Mouse (Mus musculus): ENCODE data around the gene Casz1. TPM values are rescaled to one million over a fixed set of nuclear protein-coding genes. Genes with fewer than 3 reads are reported as not detected.

The Casz1 gene
- total RNA-seq, 2 experiments from 2014 or later: 1.7 to 3.3 TPM

DNA sequence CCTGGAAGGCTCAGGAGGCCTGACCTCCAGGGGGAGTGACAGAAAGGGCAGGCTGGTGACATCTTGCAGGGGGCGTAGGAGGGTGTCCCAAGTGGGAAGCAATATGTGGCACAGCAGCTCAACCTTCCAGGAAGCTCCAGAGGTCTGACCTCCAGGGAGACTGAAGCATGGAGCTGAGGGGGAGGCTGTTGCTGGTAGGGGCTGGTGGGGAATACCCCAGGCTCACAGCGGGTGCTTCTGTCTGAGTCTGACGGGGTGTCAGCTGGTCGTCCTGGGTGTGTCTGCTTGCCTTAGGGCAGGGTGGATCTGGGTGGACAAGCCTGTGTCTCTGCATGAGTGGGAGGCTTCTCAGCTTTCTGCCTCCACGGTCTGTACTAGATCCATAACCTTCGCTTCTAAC, 38.1 kb downstream of the Casz1 start:
- ATAC-seq (ENCODE audit: poor library complexity, severe bottlenecking): no peak

DNA sequence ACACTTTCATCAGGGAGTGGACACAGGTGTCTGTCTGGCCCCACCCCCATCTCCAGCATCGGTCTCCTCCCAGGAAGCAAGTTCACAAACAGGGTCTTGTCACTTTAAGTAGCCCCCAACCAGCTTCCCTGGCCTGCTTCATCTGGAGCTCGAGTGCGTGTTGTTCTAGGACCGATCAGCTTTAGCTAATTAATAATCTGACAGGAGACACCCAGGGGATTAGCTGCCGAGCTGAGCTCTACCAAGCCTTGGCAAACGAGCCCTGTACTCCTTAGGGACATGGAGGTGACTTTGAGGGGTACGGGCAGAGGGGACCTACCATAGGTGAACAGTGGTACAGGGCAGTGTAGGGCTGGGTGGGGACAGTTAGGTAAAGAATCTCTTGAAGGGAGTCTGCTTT, 40.7 kb downstream of the Casz1 start:
- ATAC-seq (ENCODE audit: poor library complexity, severe bottlenecking): no peak

DNA sequence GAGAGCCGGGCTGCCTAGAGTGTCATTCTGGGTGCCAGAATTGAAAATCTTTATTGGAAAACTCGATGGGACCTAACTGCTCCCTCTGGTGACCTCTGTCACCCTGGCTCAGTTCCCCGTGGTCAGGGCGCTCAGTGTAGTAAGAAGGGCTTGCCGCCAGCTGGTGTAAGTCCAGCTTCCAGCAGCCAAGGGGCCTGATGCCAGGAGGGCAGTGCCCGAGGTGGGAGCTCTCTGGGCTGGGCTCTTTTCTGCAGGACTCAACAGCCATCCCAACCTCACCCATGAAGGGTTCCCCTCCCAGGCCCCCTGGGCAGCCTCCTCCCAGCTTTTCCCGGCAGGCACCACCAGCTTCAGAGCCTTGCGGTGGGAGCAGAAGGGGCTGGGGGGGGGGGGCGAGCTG, 42.0 kb downstream of the Casz1 start:
- no peak for ATAC-seq (ENCODE audit: poor library complexity, severe bottlenecking)

- no peak for ATAC-seq (ENCODE audit: poor library complexity, severe bottlenecking)
Measured at GRCm38 (mm10) chr4:148846724-148847123, 42.5 kb downstream of the Casz1 start.

DNA sequence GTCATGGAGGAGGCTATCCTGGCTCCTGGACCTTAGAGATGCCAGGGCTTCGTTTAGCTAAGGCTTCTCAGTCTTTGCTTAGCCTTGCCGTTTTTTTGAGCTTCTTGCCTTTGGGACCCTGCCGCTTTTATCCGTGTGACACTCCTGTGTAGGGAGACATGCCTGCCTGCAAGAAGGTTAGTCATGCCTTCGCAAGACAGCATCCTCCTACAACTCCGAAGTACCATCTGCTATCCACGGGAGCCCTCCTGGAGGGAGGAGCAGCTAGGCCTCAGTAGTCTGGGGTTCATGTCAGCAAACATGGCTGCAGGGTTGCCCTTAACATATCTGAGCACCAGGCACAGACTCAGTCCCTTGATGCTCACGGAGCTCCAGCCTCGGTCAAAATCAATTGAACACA, 43.4 kb downstream of the Casz1 start:
- no peak for ATAC-seq (ENCODE audit: poor library complexity, severe bottlenecking)

- no peak for ATAC-seq (ENCODE audit: poor library complexity, severe bottlenecking)
Measured at GRCm38 (mm10) chr4:148849437-148849836, 45.2 kb downstream of the Casz1 start.

DNA sequence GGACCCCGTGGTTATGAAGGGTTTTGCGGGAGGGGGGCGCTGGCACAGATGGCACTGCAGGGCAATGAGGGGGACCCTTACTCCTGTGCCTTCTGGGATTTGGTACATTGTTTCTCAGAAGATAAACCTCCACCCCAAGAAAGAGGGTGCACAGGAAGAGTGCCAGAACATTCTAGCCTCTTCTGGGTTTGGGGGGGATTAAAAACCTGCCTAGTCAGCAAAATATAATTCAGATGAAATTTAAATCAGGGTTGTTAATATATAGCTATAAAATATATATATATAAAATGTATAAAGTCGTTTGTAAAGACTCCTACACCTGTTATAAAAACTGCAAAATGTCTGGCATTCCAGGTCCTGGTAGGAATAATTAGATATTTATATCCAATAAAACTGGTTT, 48.8 kb downstream of the Casz1 start:
- no peak for ATAC-seq (ENCODE audit: poor library complexity, severe bottlenecking)

DNA sequence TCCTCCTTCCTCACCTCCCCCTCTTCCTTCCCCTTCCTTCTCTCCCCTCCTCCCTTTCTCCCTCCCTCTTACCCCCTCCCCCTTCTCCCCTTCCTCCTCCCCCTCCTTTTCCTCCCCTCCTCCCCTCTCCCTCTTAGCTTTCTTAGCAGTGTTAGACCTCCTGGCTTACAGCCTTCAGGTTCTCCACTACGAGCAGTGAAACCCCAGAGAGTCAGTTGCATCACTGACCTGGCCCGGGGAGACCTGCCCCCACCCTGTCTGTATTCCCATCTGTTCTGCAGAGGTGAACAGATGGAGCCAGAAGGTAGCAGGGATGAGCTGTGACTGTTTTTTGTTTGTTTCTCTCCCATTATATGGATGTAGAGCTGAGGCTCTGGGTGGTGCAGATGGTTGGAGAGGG, 49.9 kb downstream of the Casz1 start:
- ATAC-seq (ENCODE audit: poor library complexity, severe bottlenecking): no peak

- ATAC-seq (ENCODE audit: poor library complexity, severe bottlenecking): no peak
Measured at GRCm38 (mm10) chr4:148855527-148855926, 51.3 kb downstream of the Casz1 start.

DNA sequence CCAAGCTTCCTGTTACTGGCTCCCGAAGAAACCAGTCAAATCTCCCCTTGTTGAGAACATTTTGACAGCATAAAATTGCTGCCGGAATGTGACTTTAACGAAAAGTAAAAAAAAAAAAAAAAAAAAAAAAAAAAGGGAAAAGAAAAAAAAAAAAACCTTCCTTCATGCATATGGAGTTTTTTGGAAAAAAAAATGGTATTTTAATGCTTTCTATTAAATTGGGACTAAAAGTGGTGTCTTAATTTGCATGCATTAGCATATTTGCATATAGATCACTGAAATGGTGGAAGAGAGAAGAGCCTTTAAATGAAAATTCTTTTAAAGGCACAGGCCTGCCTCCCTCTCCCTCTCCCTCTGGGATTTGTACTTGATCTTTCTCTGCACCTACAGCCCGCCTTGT, 52.0 kb downstream of the Casz1 start:
- ATAC-seq (ENCODE audit: poor library complexity, severe bottlenecking): no peak

DNA sequence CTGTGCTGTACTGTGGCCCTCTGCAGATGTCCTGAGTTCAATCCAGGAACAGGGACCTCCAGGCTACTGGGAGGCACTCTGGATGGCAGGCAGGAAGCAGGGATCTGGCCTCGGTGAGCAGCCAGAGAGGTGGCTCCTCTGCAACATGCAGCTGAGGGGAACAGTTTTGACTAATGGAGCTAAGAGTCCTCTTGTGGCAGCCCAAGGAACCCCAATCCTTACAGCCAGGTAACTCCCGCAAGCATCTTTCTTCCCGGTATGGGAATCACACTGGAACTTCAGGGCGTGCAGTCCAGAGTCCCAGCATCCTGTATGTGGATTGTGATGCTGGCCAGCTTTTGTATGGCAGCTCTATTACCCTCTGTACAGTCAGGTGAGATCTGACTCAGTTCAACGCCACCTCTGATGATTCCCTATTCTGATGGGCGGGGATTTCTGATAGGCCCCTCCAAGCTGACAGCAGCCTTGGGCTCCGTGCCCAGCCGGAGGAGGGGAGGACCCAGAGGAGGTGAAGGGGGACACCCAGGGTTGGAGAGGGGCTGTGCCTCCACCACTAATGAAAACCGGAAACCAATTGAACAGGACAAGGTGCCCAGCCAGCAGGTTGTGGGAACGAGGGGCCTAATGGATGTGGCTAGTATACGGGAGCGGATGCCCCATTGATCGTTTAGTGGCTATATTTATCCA, 53.3 kb downstream of the Casz1 start:
- ATAC-seq (ENCODE audit: poor library complexity, severe bottlenecking): no peak

- no peak for ATAC-seq (ENCODE audit: poor library complexity, severe bottlenecking)
Measured at GRCm38 (mm10) chr4:148858194-148858593, 54.0 kb downstream of the Casz1 start.

GRCm38 (mm10) chr4:148859415-148859814, 55.2 kb downstream of the Casz1 start:
- ATAC-seq (ENCODE audit: poor library complexity, severe bottlenecking): no peak

DNA sequence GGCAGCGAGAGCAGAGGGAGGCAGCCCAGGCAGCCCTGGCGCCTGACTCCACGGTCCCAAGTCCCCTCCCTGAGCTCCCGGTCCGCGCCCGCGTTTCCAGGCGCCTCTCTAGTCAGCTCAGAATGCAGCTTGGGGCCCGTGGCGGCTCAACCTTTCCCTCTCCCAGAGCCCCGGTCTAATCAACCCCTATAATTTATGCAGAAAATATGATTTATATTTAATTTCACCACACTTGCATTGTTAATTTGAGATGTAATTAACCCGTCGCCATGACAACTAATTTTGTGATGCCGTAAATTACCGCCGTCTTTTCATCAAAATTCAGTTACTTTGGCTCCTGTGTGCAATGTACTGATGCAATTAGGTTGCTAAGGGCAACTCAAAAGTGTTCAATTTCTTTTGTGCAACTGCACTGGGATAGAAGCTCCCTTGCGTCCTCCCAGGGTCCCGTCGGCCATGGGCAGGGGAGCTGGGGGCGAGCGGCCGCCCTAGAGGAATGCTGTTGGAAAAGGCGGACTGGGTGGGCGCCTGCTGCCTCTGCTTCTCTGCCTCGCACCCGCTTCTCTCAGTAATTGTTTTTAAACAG, 55.8 kb downstream of the Casz1 start:
- no peak for ATAC-seq (ENCODE audit: poor library complexity, severe bottlenecking)

DNA sequence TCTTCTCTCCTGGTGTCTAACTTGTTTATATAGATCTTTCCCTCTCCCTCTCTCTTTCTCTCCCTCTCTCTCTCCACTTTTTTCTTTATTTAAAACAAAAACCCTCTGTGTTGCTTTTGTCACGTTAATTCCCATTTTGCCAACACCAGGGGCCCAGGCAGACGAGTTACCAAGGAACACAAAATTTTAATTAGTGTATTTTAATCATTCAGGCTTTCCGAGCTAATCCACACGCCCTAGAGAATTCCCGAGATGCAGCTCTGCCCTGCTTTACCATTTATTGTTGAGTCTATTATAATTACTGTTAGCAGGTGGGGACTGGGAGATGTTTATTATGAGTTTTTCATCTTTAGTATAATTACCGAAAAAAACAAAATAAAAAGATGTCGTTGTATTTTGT, 56.4 kb downstream of the Casz1 start:
- no peak for ATAC-seq (ENCODE audit: poor library complexity, severe bottlenecking)

GRCm38 (mm10) chr4:148866812-148867470, 62.7 kb downstream of the Casz1 start:
- ATAC-seq (ENCODE audit: poor library complexity, severe bottlenecking): no peak

GRCm38 (mm10) chr4:148867721-148868397, 63.6 kb downstream of the Casz1 start:
- no peak for ATAC-seq (ENCODE audit: poor library complexity, severe bottlenecking)

GRCm38 (mm10) chr4:148869566-148869965, 65.3 kb downstream of the Casz1 start:
- ATAC-seq (ENCODE audit: poor library complexity, severe bottlenecking): no peak

DNA sequence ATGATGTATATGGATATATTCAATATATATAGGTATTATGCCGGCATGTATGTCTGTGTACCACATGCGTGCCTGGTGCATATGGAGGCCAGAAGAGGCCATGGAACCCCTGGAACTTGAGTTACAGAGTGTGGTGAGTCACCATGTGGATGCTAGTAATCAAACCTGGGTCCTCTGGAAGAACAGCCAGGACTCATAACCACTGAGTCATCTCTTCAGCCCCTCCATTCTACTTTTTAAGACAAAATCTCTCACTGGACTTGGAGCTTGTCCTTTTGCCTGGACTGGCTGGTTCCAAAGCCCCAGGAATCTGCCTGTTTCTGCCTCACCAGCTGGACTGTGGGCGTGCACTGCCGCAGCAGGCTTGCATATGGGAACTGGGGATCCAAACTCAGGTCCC, 66.3 kb downstream of the Casz1 start:
- no peak for ATAC-seq (ENCODE audit: poor library complexity, severe bottlenecking)

- ATAC-seq (ENCODE audit: poor library complexity, severe bottlenecking): no peak
Measured at GRCm38 (mm10) chr4:148871751-148872334, 67.6 kb downstream of the Casz1 start.

- no peak for ATAC-seq (ENCODE audit: poor library complexity, severe bottlenecking)
Measured at GRCm38 (mm10) chr4:148872372-148872771, 68.1 kb downstream of the Casz1 start.

Measured in megakaryocyte, adult 5-6 weeks (primary cell).